Mouse (Mus musculus): ENCODE results near the gene Prr12. TPM values are rescaled to one million over a fixed set of nuclear protein-coding genes. Genes with fewer than 3 reads are reported as not detected.

Prr12 gene
- polyA plus RNA-seq, 1 experiment = 16.1 TPM

GRCm38 (mm10) chr7:44996672-44997071 is 56.0 kb downstream of the Prr12 start:
- Histone ChIP-seq H3K27ac (ENCODE audit: insufficient read depth, low read length) (peak overlapping the region; percentile 5; the same call in 1 of the 2 replicates), H3K27me3 (ENCODE audit: control insufficient read depth, insufficient read depth, low read length) (no peaks in the 10 kb centered on the region), H3K36me3 (ENCODE audit: control insufficient read depth, insufficient read depth, low read length) (peaks cover 28% of the 10 kb centered on the region), H3K4me1 (ENCODE audit: control insufficient read depth, insufficient read depth, insufficient read length) (peaks cover 17% of the 10 kb centered on the region; the same call in 1 of the 2 replicates), H3K4me3 (ENCODE audit: extremely low read depth, insufficient read depth, insufficient read length) (peak overlapping the region; percentile 92)
- DNase-seq (ENCODE audit: low read depth in 1 of 2, low spot score in 2 of 2) = no peak
- WGBS = 9% methylated on average over 10 of the region's 10 CpGs
- TF ChIP-seq CTCF (IDR thresholded peaks at IDR 0.05; ENCODE audit: extremely low read depth, insufficient read depth, insufficient read length, insufficient replicate concordance) (no peak), POLR2A (IDR thresholded peaks at IDR 0.05; ENCODE audit: low read depth, low read length) (no peak)

- Histone ChIP-seq H3K27me3 (ENCODE audit: control insufficient read depth, insufficient read depth, low read length) (no peaks in the 10 kb centered on the region), H3K27ac (ENCODE audit: insufficient read depth, low read length) (peak overlapping the region; percentile 81), H3K4me3 (ENCODE audit: extremely low read depth, insufficient read depth, insufficient read length) (peak overlapping the region; percentile 70), H3K4me1 (ENCODE audit: control insufficient read depth, insufficient read depth, insufficient read length) (peaks cover 2% of the 10 kb centered on the region; the same call in 1 of the 2 replicates), H3K36me3 (ENCODE audit: control insufficient read depth, insufficient read depth, low read length) (peaks cover 6% of the 10 kb centered on the region)
- WGBS = 1% methylated on average over 29 of the region's 29 CpGs
- TF ChIP-seq CTCF (IDR thresholded peaks at IDR 0.05; ENCODE audit: extremely low read depth, insufficient read depth, insufficient read length, insufficient replicate concordance) (no peak), POLR2A (IDR thresholded peaks at IDR 0.05; ENCODE audit: low read depth, low read length) (no peak; the same call in 1 of the 2 replicates)
- no peak for DNase-seq (ENCODE audit: low read depth in 1 of 2, low spot score in 2 of 2)
These were observed 65.6 kb downstream of the Prr12 start for GRCm38 (mm10) chr7:44986879-44987718.

GRCm38 (mm10) chr7:44986192-44986878 is 66.3 kb downstream of the Prr12 start, which contains the start of gene Prmt1:
Gene Prmt1 (minus strand): TSS chr7:44986568.
- Histone ChIP-seq H3K4me3 (ENCODE audit: extremely low read depth, insufficient read depth, insufficient read length) (peak within 1 kb of the TSS; percentile 70), H3K4me1 (ENCODE audit: control insufficient read depth, insufficient read depth, insufficient read length) (peaks cover 2% of the 10 kb centered on the region; the same call in 1 of the 2 replicates), H3K36me3 (ENCODE audit: control insufficient read depth, insufficient read depth, low read length) (peaks cover 8% of the 10 kb centered on the region), H3K27me3 (ENCODE audit: control insufficient read depth, insufficient read depth, low read length) (no peaks in the 10 kb centered on the region), H3K27ac (ENCODE audit: insufficient read depth, low read length) (peak within 1 kb of the TSS; percentile 83)
- DNase-seq (ENCODE audit: low read depth in 1 of 2, low spot score in 2 of 2) = peak; percentile 93 to 99
- under 1% methylated on average over 42 of the region's 42 CpGs for WGBS
- TF ChIP-seq POLR2A (IDR thresholded peaks at IDR 0.05; ENCODE audit: low read depth, low read length) (peak; percentile 69), CTCF (IDR thresholded peaks at IDR 0.05; ENCODE audit: extremely low read depth, insufficient read depth, insufficient read length, insufficient replicate concordance) (no peak)

- no peak for TF ChIP-seq POLR2A (IDR thresholded peaks at IDR 0.05; ENCODE audit: low read depth, low read length)
- TF ChIP-seq CTCF (IDR thresholded peaks at IDR 0.05; ENCODE audit: extremely low read depth, insufficient read depth, insufficient read length, insufficient replicate concordance) = 0 out of 2 replicates have a peak, but pooled peaks have one; percentile 5
- Histone ChIP-seq H3K27ac (ENCODE audit: insufficient read depth, low read length) (peak overlapping the region; percentile 83), H3K4me3 (ENCODE audit: extremely low read depth, insufficient read depth, insufficient read length) (peak overlapping the region; percentile 69), H3K4me1 (ENCODE audit: control insufficient read depth, insufficient read depth, insufficient read length) (peaks cover 2% of the 10 kb centered on the region; the same call in 1 of the 2 replicates), H3K27me3 (ENCODE audit: control insufficient read depth, insufficient read depth, low read length) (no peaks in the 10 kb centered on the region), H3K36me3 (ENCODE audit: control insufficient read depth, insufficient read depth, low read length) (peaks cover 13% of the 10 kb centered on the region)
- WGBS = 1% methylated on average over 45 of the region's 45 CpGs
- peak; percentile 17 to 48 for DNase-seq (ENCODE audit: low read depth in 1 of 2, low spot score in 2 of 2)
These were observed 67.0 kb downstream of the Prr12 start for GRCm38 (mm10) chr7:44985595-44986191.

- TF ChIP-seq CTCF (IDR thresholded peaks at IDR 0.05; ENCODE audit: extremely low read depth, insufficient read depth, insufficient read length, insufficient replicate concordance) = no peak
- no peak for TF ChIP-seq POLR2A (IDR thresholded peaks at IDR 0.05; ENCODE audit: low read depth, low read length)
- Histone ChIP-seq H3K36me3 (ENCODE audit: control insufficient read depth, insufficient read depth, low read length) (peaks cover 17% of the 10 kb centered on the region), H3K4me1 (ENCODE audit: control insufficient read depth, insufficient read depth, insufficient read length) (peaks cover 2% of the 10 kb centered on the region; the same call in 1 of the 2 replicates), H3K4me3 (ENCODE audit: extremely low read depth, insufficient read depth, insufficient read length) (no peak overlapping the region), H3K27me3 (ENCODE audit: control insufficient read depth, insufficient read depth, low read length) (no peaks in the 10 kb centered on the region), H3K27ac (ENCODE audit: insufficient read depth, low read length) (no peak overlapping the region)
- 58% methylated on average over 3 of the region's 3 CpGs for WGBS
- no peak for DNase-seq (ENCODE audit: low read depth in 1 of 2, low spot score in 2 of 2)
These were observed 67.9 kb downstream of the Prr12 start for GRCm38 (mm10) chr7:44984833-44985164.

- 89% methylated on average over 7 of the region's 7 CpGs for WGBS
- no peak for DNase-seq (ENCODE audit: low read depth in 1 of 2, low spot score in 2 of 2)
- Histone ChIP-seq H3K4me3 (ENCODE audit: extremely low read depth, insufficient read depth, insufficient read length) (no peak overlapping the region), H3K4me1 (ENCODE audit: control insufficient read depth, insufficient read depth, insufficient read length) (peaks cover 2% of the 10 kb centered on the region; the same call in 1 of the 2 replicates), H3K36me3 (ENCODE audit: control insufficient read depth, insufficient read depth, low read length) (peaks cover 19% of the 10 kb centered on the region), H3K27me3 (ENCODE audit: control insufficient read depth, insufficient read depth, low read length) (no peaks in the 10 kb centered on the region), H3K27ac (ENCODE audit: insufficient read depth, low read length) (no peak overlapping the region)
- no peak for TF ChIP-seq CTCF (IDR thresholded peaks at IDR 0.05; ENCODE audit: extremely low read depth, insufficient read depth, insufficient read length, insufficient replicate concordance)
- no peak for TF ChIP-seq POLR2A (IDR thresholded peaks at IDR 0.05; ENCODE audit: low read depth, low read length)
These were observed 68.5 kb downstream of the Prr12 start for GRCm38 (mm10) chr7:44983944-44984832.
